Mouse (Mus musculus) layer of hippocampus, adult 2 months (tissue): Measurements from ENCODE around the gene Eef1a1. TPM values are rescaled to one million over a fixed set of nuclear protein-coding genes. Genes with fewer than 3 reads are reported as not detected.
"Not testable (repeated sequence)": the region's sequence is repeated elsewhere in the genome, so short reads cannot be mapped to it uniquely, and the experiment has no call there.

Experiments used
- DNase-seq, 2 experiments: peaks; one replicate each; pipeline ENCODE4 v3.0.0; 2022; ENCODE audit warnings: low spot score in 2 of 2
- H3K27ac ChIP-seq: fragments of 200-600 bp; 2 replicates; pipeline ENCODE4 v1.8.1; 2022
- H3K4me3 ChIP-seq: fragments of 200-600 bp; 2 replicates; pipeline ENCODE4 v1.8.1; 2022; ENCODE audit warnings: mild to moderate bottlenecking
- CTCF ChIP-seq: fragments of 200-600 bp; conservative IDR thresholded peaks from 2 replicates; pipeline ENCODE4 v1.8.1; 2022; ENCODE audit warnings: antibody characterized with exemption, mild to moderate bottlenecking, moderate library complexity
- total RNA-seq, 2 experiments: library from RNA; stranded (reverse); gene quantifications; 2 replicates each; pipeline ENCODE4 v1.2.3; 2021

Gene Eef1a1
- total RNA-seq, 2 experiments from 2014 or later, result 3,119 to 3,317 TPM

DNA sequence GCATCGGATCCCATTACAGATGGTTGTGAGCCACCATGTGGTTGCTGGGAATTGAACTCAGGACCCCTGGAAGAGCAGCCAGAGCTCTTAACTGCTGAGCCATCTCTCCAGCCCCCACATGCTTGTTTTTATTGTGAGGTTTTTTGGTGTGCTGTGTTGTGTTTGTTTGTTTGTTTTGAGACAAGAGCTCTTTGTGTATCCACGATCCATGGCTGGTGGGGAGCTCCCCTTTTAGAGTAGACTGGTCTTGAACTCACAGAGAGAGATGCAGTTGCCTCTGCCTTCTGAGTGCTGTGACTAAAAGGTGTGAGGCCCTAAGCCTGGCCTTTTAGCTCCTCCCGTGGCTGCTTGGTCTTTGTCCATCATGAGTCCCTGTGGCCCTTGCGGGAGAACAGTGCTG is 15.2 kb upstream of the Eef1a1 start:
- TF ChIP-seq CTCF, result no peak
- DNase-seq, result no peak
- Histone ChIP-seq H3K27ac (peak overlapping the region; percentile 25; the same call in 1 of the 2 replicates), H3K4me3 (no peak overlapping the region)

DNA sequence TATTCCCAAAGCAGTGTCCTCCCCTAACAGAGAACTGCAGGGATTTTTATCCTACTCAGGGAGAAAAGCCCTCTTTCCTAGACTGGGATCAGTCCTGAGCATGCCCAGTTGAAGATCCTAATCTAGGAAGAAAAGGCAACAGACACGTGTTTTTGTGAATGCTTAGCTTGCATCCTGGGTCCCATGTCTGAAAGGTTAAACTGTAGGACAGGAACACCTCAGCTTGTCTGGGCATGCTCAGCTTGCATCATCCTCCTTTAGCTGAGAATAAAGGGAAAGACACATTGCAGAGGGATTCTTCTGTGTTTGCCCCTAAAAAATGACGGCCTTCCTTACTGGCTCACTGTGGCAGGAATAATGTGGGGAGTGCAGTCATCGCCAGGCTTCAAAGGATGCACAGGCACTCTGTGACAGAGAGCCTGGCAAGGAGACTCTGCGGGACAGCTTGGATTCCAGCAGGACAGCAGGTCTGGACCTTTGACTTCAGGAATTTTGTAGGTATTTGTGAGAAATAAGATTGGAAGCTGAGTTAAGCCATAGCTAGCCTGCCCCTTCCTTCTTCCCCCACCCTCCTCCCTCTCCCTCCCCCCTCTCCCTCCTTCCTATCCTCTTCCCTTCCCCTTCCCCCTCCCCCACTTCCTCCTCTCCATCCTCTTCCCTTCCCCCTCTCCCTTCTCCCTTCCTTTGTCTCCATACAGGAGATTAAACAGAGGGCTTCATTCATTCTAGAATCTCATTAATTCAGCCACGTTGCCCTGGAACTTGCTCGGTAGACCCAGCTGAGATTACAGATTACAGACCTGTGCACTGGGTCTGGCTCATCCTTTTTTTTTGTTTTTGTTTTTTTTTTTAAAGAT is 14.5 kb upstream of the Eef1a1 start:
- no peak for TF ChIP-seq CTCF
- peak overlapping the region; percentile 76 for H3K27ac ChIP-seq
- DNase-seq, result no peak
- no peak overlapping the region; the same call in 1 of the 2 replicates for H3K4me3 ChIP-seq

DNA sequence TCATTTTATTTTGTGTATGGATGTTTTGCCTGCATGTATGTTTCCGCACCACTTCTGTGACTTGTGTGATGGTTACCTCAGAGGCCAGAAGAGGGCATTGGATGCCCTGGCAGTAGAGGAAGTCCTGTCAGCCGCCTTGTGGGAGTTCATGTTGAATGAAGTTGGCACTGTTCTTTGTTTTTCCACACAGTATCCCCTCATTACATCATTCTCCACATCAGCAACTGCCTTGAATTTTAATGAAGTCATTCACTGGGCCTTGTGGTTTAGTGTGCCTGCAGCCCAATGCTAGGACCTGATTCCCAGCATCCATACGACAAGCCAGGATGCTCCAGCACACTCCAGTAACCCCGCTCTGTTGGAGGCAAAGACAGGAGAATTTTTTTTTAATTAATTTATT is 12.3 kb upstream of the Eef1a1 start:
- H3K27ac ChIP-seq, result no peak overlapping the region
- peak; percentile 33; the same call in 1 of the 2 replicates for TF ChIP-seq CTCF
- no peak for DNase-seq
- no peak overlapping the region for H3K4me3 ChIP-seq

DNA sequence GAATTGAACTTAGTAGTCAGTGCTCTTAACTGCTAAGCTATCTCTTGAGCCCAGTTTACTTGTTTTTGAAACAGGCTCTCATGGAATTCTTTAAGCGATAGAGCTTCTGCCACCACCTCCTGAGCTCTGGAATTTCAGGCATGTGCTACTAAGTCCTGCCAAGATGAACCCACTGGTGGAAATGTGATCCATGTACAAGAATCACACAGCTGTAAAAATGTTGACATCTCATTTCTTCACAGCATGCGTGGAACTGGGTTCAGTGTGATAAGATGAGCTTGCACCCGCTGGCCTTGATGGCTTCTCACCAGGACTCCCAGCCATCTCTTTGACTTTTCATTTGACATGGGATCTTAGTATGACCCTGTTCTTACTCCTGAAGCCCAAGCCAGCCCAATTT is 11.4 kb upstream of the Eef1a1 start:
- Histone ChIP-seq H3K4me3 (no peak overlapping the region), H3K27ac (no peak overlapping the region)
- DNase-seq, result no peak
- no peak for TF ChIP-seq CTCF

DNA sequence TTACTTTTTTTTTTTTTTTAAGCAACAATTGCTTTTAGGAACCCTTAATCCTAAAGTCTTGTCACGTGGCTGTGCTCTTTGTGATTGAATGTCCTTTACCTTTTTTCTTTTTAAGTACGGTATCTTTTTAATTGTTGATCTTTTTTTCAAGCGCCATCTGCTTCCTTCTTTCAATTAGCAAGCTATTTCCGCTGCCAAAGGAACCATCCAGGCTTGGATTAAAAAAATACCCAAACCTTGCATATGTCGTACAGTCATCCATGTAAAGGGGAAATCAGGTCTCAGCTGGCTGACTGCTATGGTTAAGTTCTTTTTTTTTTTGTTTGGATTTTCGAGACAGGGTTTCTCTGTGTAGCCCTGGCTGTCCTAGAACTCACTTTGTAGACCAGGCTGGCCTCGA is 4.2 kb upstream of the Eef1a1 start:
- TF ChIP-seq CTCF, result no peak
- Histone ChIP-seq H3K27ac (no peak overlapping the region), H3K4me3 (no peak overlapping the region)
- no peak for DNase-seq

DNA sequence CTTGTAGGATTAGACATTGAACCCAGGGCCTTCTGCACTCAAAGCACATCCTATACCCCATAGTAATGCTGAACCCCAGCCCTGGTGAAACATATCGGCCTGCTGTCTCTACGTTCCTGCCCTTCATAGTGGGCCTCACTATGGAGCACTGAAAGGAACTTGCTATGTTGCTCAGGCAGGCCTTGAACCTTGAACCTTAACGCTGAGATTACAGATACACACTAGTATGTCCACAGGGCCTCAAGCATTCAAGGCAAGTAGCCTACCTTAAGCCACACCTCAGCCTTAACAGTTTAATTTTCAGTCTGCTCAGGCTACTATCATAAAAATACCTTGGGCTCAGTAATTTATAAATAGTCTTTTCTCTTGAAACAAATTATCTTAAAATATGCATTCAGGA is 3.3 kb upstream of the Eef1a1 start:
- DNase-seq, result no peak
- H3K27ac ChIP-seq, result no peak overlapping the region
- no peak overlapping the region for H3K4me3 ChIP-seq
- no peak for TF ChIP-seq CTCF

DNA sequence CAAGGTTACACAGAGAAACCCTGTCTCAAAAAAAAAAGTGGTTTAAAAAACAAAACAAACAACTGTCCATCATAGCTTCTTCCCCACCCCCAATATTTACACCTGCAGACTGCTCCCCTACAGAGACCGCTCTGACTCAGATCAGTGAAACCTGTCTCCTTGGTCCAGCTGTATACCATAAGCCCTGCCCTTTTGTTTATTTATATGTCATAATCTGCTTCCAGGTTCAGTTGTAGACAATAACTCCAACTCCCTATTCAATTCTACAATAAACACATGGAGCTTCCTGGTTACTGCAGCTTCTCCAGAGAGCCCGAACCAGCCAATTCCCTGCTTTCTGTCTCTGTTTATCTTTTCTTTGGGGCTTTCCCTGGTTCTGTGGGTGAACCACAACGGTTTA is 2.2 kb upstream of the Eef1a1 start:
- no peak for DNase-seq
- Histone ChIP-seq H3K4me3 (no peak overlapping the region), H3K27ac (no peak overlapping the region)
- no peak for TF ChIP-seq CTCF

DNA sequence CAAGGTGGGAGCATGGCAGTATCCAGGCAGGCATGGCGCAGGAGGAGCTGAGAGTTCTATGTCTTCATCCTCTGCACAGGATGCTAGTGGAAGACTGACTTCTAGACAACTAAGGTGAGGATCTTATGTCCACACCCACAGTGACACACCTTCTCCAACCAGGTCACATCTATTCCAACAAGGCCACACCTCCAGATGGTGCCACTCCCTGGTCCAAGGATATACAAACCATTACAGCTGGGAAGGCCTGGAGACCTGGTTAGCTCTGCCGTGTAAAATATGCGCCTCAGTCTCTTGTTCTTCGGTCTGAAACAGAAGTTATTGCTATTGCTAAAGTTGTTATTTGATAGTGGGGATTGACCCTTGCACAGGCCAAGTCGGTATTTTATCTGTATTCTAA is 930 bp downstream of the Eef1a1 start:
- H3K4me3 ChIP-seq, H3K27ac ChIP-seq, DNase-seq: not testable (repeated sequence)

DNA sequence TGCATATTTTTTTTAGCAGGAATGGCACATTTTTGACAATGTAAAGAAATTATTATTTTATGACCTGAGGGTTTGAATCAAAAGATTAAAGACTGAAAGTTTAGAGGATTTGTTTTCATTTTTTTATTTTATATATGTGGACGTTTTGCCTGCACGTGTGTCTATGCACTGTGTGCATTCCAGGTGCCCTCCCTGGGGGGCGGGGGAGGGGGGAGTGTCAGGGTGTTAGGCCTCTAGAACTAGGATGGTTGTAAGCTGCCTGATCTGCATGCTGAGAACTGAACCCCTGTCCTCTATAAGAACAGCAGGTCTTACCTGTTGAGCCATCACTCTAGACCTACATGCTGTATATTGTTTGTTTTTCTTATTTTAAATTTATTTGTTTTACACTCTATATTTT is 4.3 kb downstream of the Eef1a1 start:
- H3K27ac ChIP-seq, result no peak overlapping the region
- H3K4me3 ChIP-seq, result no peak overlapping the region
- DNase-seq, result no peak
- TF ChIP-seq CTCF, result no peak

DNA sequence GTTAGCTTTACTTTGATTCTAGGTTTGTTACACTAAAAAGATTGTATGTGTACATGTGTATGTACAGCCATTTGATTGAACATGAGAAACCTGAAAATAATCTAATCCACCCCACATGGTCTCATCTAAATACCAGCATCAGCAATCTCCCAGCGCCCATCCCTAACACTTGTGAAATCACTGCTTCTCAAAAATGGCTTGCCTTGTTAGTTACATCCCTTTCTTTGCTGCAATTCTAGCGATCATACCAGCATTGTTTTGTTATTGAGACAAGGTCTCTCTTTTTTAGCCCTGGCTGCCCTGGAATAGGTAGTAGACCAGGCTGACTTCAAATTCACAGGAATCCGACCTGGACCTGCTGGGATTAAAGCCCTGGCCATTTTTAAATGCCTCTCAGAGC is 6.6 kb downstream of the Eef1a1 start:
- H3K27ac ChIP-seq, result peak overlapping the region; percentile 99
- no peak for TF ChIP-seq CTCF
- peak overlapping the region; percentile 51 for H3K4me3 ChIP-seq
- no peak for DNase-seq

DNA sequence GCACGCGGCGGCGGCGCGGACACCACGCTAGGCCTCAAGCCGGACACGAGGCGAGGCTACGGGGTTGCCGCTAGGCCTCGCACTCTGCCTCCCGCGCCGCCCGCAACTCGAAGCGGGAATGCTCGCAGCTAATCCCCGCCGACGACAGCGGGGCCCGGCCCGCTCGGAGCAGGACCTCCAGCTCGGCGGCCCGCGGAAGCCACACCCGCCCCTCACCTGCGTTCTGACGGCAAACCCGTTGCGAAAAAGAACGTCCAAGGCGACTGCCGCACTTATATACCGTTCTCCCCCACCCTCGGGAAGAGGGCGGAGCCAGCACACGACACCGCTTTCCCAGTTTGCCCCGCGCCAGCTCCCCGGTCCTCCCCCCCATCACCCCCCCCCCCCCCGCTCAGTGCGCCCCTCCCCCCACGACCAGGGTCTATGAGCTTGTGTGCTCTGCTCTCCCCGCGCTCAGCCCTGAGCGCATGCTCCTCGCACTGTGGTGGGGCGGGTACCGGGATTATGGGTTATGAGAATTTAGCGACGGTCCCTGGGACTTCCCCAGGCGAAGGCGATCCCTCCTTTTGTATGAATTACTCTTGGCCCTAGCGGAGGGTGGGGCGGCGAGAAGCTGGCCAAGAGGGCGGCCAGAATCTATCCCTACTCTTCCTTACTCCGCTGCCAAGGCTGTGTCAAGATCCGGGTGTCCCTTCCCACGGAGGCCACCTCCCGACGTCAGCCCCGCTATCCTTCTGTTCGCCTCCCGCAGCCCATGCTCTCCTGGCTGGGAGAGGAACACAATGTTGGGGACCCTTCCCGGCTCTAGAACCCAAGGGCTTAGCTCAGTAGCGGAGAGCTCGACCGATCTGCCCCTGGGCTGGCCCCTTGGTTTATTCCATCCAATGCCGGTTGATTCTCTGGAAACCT is 7.3 kb downstream of the Eef1a1 start:
- TF ChIP-seq CTCF, result peak; percentile 35; the same call in 1 of the 2 replicates
- Histone ChIP-seq H3K4me3 (peak overlapping the region; percentile 98), H3K27ac (peak overlapping the region; percentile 99)
- DNase-seq, result peak; percentile 95 to 97

DNA sequence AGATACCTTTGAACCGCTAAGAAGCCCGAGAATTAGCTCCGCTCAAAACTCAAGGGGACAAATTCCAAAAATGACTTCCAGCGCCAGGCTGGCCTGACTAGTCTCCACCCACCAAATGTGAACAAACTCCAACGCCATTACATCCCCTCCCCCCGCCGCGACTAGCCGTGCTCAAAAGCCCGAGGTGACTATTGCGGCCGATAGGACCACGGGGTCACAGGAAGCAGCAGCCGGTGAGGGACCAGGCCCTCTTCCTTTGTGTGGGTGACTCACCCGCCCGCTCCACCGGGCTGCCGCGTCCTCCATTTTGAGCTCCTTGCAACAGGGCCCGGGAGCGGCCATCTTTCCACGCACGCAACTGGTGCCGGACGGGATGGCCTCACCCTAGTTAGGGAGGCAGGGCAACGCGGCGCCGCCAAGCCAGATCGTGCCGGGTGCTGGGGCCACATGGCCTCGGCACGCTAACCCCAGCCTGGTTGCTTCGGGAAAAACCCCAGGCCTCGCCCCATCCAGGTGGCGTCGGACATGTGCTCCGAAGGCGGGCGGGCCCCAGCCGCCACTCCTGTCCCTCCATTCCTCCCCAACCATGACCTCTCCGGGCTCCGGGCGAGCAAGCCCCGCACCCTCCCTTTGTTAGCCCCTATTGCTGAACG is 8.1 kb downstream of the Eef1a1 start:
- peak overlapping the region; percentile 98 for H3K4me3 ChIP-seq
- peak; percentile 42 to 71 for DNase-seq
- peak overlapping the region; percentile 99 for H3K27ac ChIP-seq
- no peak for TF ChIP-seq CTCF

DNA sequence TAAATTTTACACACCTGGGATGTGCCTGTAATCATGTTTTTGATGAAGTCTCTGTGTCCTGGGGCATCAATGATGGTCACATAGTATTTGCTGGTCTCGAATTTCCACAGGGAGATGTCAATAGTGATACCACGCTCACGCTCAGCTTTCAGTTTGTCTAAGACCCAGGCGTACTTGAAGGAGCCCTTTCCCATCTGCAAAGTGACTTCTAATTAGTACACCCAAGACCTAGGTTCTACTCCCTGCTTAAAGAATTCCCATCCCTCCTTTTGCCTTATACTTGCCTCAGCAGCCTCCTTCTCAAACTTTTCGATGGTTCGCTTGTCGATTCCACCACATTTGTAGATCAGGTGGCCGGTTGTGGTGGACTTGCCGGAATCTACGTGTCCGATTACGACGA is 8.7 kb downstream of the Eef1a1 start:
- Histone ChIP-seq H3K4me3 (peak overlapping the region; percentile 98), H3K27ac (peak overlapping the region; percentile 99)
- DNase-seq, result not testable (repeated sequence)

DNA sequence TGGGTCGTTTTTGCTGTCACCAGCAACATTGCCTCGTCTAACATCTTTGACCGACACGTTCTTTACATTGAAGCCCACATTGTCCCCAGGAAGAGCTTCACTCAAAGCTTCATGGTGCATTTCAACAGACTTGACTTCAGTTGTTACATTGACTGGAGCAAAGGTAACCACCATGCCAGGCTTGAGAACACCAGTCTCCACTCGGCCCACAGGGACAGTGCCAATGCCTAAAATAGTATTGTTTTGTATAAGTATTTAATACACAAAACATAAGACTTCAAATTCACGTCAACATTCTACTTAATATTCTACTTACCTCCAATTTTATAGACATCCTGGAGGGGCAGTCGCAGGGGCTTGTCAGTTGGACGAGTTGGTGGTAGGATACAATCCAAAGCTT is 9.6 kb downstream of the Eef1a1 start:
- H3K27ac ChIP-seq, DNase-seq: not testable (repeated sequence)
- H3K4me3 ChIP-seq, result peak overlapping the region; percentile 40

DNA sequence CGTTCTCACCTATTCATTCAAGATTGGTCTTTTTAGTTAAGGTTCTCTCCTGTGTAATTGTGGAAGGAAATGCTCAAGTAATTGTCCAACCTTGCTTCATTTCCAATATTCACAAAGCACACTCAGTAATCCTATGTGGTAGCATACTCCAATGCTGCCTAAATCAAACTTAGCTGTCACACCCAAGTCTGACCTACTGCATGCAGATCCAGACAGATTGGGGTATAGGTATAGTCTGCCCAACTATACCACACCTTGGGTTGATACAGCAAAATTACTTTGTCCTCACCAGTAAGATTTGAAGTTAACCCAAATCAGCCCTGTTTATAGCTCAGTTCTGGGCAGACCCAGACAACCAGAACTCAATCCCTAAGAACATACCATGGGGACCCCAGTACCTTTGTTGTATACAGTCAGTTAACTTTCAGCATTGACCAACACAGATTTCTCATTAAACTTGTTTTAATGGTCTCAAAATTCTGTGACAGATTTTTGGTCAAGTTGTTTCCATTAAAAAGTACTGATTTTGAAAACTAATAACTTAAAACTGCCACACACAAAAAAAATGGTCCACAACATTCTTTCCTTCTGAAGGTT is 10.8 kb downstream of the Eef1a1 start:
- H3K4me3 ChIP-seq, DNase-seq, H3K27ac ChIP-seq: not testable (repeated sequence)
